Mouse (Mus musculus) kidney, postnatal 36 days (tissue): ENCODE measurements at regions not wholly inside any gene's neighbourhood (a gene's known extent, or its start where the extent isn't known, plus 50 kb on each side); places are given as distances from the start of the nearest gene placed in this dataset.

Experiments
- DNase-seq, 2 experiments: peaks; one replicate each; pipeline ENCODE4 v3.0.0; 2021 to 2022; ENCODE audit warnings: mixed read lengths in 2 of 2

DNA sequence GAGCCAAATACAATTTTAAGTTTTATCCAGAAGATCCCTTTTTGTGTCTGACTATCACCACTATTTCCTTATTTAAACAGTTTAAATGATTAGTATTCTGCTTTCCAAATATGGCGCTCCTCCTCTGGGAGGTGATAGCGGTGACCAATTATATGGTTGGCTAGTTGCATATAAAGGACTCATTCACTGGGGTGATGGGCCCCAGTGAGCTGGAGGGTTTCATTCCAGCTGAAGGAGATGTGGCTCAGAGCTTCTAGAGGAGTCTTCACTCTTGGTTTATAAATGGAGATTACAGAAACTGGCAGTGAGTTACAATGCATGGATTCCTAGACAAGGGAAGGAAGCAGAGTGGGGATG is 50.7 kb upstream of the Gm7361 start:
- DNase-seq = no peak

DNA sequence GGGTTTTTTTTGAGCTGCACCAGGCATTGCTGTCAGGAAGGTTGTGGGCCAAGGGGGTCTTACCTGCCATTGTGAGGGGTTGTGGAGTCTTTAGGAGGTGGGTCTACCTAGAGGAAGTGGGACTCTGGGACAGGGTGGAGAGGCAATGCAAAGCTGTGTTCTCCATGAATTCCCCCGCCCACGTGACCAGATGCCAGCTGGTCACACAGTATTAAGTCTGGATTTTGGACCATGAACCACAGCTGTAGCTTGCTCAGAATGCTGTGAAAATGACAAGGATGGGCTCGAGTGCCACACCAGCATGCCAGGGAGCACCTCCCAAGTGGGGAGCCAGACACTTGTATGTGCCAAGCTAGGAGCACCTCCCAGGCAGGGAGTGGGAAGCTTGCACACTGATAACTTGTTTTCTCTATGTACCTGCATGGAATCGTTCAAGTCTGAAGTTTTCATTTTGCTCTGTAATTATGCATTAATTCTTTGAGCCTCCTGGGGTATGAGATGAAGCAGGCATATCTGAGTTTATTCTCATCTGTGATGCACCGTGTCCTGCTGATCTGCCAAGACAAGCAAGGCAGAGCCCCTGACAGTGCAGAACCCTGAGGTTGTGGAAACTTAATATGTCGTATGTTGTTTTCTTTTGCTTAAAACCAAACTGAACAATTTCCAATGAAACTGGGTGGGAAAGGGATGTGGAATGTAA is 51.3 kb upstream of the Gm7361 start:
- DNase-seq = peak in 1 of 2 experiments; percentile 2

DNA sequence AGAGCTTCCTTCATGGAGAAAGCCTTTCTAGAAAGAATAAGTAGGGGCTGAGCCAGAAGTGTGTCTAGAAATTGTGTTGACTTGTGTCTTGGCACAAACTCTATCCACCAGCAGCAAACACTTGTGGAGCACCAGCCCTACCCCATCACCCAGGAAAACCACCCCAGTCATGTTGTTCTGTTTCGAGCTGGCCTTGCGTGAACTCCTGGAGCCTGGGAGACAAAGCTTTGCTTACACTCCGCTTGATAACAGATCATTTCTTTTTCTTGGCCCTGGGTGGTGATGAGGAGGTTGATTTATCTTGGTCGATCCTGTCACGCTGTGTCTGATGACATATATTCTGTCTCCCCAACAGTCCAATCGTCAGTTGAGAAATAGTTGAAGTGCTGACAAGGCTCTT is 55.0 kb upstream of the Gm7361 start:
- DNase-seq = no peak

GRCm38 (mm10) chr5:26189377-26189776 is 68.1 kb upstream of the Gm7361 start:
- peak in 1 of 2 experiments; percentile 36 for DNase-seq

DNA sequence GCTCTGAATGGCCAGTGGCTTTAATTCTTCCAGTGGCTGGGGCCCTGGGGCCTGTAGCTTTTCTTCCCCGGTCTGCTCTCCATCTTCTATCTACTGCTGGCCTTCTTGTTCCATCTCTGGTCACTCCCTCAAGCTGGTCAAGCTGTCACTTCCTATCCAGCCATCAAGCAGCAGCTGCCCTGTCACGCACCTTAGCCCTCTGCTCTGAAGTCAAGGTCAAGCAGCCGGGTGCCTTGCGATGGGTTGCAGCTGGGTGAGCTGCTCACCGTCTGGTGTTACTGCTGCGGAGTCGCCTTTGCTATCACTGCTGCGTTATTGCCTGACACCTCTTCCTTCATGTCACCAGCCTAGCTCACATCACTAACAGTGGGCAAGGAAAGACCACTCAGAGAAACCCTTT is 66.0 kb upstream of the Gm10220 start:
- no peak for DNase-seq

DNA sequence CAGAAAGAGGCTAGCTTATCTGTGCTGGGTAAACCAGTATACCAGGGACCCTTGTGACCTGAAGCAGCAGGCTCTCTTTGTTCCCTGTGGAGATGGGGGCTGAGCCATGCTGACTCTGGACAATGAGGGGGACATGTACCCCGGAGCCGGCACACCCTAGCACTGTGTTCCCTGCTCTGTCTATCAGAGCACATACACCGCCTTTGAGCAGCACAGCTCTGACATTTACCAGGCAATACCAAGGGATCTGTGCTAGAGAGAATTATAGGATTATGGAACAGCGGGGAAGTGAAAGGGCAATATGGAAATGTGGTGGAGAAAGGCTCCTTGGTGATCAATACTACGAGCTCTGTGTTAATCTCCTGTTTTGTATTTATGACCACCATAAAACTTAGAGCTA is 64.2 kb upstream of the Gm10220 start:
- no peak for DNase-seq

GRCm38 (mm10) chr5:26176064-26176463 is 54.8 kb upstream of the Gm10220 start:
- no peak for DNase-seq

- DNase-seq = no peak
Measured at GRCm38 (mm10) chr5:26171662-26172384, 50.6 kb upstream of the Gm10220 start.

DNA sequence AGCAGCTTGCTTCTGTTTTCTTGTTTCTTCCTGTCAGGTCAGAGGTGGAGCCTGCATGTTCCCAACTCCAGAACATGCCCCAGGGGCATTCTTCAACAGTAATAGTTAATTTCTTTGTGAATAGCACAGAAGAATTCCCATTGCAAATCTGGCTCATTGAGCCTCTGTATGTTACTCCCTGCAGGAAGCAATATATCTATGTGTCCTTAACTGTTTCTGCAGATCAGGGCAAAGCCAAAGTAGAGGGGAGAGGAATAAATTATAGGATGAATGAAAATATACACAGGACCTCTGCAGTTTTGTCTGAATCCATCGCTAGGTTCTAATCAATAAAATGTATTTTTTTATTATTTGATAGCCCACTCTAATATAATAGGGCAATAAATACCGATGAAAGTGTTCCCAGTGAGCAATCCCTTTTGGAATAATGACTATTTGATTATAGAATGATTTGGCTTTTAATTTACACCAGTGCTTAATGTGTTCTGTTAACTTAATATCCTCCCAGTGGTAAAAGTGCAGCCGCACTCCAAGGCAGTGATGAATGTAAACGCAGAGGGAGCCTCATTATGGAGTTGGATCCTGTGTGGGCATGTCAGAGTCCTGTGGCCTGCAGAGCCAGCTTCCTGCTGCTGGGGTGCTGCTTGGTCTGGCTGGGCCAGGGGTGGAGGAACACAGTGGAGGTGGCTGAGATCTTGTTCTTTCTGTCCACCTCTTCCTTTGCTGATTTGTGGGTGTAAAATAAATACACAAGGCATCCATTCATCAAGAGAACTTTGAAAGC is 49.7 kb upstream of the Gm10220 start:
- DNase-seq = no peak
